Mouse (Mus musculus): ENCODE results near the gene Sla2.
A peak's percentile ranks its signal among the peaks of the same experiment; 100 is the strongest.
"Not testable (repeated sequence)": the region's sequence is repeated elsewhere in the genome, so short reads cannot be mapped to it uniquely, and the experiment has no call there.

Sla2 gene

GRCm38 (mm10) chr2:156887017-156887416 lies at the start of gene Sla2:
Sla2 (minus strand) TSS chr2:156887192.
- no peak for DNase-seq (ENCODE audit: low spot score)

DNA sequence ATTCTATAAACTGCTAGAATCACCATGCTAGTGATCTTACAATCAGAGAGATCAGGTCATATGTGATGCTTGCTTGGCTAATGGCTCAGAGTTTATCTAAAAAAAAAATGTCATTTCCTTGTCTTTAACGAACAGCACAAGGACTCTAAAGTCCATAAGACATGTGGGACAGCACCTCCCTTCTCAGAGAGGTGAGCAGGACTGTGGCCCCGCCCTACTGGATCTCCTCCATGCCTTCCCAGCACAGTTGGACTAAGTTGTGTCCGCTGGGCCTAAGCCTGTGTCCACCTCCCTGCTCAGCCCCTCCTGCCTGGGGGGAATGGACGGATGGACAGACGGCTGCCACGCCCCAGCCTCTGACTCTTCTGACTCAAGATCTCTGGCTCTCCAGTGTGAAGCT lies 48.0 kb upstream of the Sla2 start:
- DNase-seq (ENCODE audit: low spot score): no peak

GRCm38 (mm10) chr2:156933426-156933825 lies 46.4 kb upstream of the Sla2 start:
- DNase-seq (ENCODE audit: low spot score): no peak

GRCm38 (mm10) chr2:156931421-156931820 lies 44.4 kb upstream of the Sla2 start:
- DNase-seq (ENCODE audit: low spot score): no peak

GRCm38 (mm10) chr2:156930549-156930948 lies 43.6 kb upstream of the Sla2 start:
- no peak for DNase-seq (ENCODE audit: low spot score)

DNA sequence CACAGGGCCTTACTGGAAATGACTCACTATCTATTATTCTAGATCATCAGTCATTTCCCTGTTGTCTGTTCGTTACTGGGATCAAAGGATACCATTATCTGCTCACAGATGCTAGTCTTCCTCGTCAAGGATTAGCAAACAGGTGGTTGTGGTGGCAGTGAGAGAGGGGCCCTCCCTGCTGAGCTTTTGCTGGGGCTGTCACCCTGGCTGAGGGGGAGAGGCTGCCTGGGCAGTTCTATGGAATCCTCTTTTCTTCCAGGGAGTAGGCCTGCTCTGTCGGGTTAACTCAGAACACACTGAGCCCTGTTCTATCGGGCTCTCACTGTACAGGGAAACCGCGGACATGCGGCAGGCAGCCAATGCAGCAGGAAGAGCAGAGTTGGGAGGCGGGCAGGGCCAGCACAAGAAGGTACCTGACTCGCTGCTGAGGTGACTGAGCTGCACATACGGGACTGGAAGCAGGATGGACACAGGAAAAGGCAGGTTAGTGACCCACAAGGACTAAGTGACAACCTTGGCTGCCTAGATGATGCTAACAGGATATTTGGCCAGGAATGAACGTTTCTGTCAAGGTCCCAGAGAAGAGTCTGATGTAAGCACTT lies 42.6 kb upstream of the Sla2 start:
- no peak for DNase-seq (ENCODE audit: low spot score)

GRCm38 (mm10) chr2:156928606-156929005 lies 41.6 kb upstream of the Sla2 start:
- DNase-seq (ENCODE audit: low spot score): no peak

GRCm38 (mm10) chr2:156927663-156928062 lies 40.7 kb upstream of the Sla2 start:
- DNase-seq (ENCODE audit: low spot score): no peak

DNA sequence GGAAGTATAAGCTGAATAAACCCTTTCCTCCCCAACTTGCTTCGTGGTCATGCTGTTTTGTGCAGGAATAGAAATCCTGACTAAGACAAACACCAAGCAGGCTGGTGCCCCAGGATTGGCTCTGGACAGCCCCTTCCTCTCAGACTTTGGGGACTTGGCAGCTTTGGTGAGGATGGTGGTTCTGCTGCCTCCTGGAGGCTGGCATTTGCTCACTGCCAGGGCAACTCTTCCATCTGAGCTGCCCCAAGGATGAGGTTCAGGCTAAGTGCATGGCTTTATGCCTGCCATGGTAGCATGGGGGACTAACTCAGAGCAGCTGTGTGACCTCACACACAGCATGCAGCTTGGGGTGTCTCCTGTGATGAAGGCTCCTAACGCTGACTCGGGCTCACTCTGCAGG lies 38.6 kb upstream of the Sla2 start:
- not testable (repeated sequence) for DNase-seq (ENCODE audit: low spot score)

GRCm38 (mm10) chr2:156925075-156925474 lies 38.1 kb upstream of the Sla2 start:
- DNase-seq (ENCODE audit: low spot score): not testable (repeated sequence)

- DNase-seq (ENCODE audit: low spot score): no peak
Measured at GRCm38 (mm10) chr2:156924210-156924898, 37.4 kb upstream of the Sla2 start.

DNA sequence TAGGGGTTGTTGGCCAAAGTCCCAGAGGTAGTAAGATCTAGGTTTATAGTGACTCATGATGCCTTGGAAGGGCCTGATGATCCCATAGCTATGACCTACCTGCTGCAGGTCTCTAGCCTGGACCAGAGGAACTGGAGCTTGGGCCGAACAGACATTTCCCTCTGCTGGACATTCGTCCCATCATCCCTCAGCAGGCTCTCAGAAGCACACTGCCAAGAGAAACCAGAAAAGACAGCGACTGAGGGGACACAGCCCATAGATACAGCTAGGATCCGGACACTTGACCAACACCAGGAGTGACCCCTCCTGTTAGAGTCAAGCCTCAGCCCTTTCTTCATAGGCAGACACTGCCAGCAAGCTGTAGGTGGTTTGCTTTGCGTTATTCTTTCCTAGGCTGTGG lies 36.1 kb upstream of the Sla2 start:
- DNase-seq (ENCODE audit: low spot score): no peak

GRCm38 (mm10) chr2:156919796-156920195 lies 32.8 kb upstream of the Sla2 start:
- DNase-seq (ENCODE audit: low spot score): no peak

GRCm38 (mm10) chr2:156919191-156919590 lies 32.2 kb upstream of the Sla2 start:
- DNase-seq (ENCODE audit: low spot score): not testable (repeated sequence)

DNA sequence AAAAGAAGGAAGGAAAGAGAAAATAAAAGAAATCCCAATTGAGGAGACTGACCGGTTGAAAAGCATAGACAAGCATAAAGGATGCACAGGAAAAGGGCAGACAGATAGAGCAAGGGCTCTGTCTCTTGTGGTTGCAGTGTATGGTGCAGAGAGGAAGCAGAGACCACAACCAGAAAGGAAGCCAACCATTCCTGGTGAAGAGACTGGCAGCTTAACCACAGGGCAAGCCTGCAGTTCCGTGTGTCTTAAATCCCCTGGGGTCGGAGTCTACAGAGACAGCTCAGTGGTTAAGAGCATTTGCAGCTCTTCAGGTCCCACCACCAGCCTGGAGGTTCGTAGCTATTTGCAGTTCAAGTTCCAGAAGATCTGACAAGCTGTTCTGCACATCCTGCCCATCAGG lies 31.6 kb upstream of the Sla2 start:
- DNase-seq (ENCODE audit: low spot score): no peak

DNA sequence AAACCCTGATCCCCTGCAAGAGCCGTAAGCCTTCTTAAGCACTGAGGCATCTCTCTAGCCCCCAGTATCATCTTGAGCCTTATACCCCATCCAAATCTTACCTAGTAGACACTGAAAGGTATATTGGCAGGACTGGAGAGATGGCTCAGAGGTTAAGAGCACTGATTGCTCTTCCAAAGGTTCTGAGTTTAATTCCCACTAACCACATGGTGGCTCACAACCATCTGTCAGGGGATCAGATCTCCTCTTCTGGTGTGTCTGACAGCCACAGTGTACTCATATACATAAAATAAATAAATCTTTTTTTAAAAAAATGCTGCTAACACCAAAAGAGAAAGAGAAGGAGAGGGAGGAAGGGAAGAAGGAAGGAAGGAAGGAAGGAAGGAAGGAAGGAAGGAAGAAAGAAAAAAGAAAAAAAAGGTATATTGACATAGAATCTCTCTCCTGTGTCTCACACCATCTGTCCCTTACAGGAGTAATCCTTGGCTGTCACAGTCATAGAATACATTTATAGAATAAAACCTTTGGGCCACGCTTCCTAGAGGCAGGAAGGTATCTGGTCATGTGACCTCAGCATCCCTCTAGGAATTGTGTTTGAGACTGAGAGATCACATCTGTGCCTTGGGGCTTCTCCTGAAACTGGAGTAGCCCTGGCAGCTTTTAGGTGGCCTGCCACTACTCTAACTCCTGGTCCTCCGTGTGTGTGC lies 29.6 kb upstream of the Sla2 start:
- no peak for DNase-seq (ENCODE audit: low spot score)

DNA sequence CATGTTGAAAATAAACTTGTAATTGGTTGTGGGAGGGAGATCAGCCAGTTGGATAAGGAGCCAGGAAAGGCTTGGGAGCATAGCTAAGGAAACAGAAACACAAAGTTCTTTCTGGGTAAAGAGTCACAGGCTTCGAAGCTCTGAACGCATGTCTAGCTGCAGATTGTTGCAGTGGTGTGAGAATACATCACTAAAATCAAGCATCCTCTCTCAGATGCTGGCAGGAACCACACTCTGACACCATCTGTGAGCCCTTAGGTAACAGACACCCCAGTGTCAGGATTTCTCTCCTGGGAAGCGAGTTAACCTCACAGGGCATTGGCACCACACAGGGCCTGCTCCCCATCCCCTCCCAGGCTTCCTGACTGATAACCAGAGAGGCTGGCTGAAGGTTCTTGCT lies 28.6 kb upstream of the Sla2 start:
- no peak for DNase-seq (ENCODE audit: low spot score)

- no peak for DNase-seq (ENCODE audit: low spot score)
Measured at GRCm38 (mm10) chr2:156913191-156913590, 26.2 kb upstream of the Sla2 start.

DNA sequence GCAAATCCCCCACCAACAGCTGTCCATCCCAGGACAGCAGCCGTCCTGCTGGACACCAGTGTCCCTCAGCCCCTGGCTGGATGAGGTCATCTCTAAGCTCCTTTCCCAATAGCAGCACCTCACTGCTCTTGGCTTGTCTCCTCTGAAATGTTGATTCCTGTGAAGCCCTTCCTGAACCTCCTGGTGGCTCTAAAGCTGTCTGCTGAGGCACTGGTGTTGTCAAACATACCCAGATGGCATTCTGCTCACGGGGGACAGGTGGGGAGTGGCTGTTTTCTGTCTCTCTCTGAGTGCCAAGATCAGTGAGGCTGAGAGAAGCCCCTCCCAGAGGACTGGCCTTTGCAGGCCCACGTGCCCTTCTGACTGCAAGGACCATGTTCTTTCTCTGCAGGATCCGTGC lies 18.9 kb upstream of the Sla2 start:
- not testable (repeated sequence) for DNase-seq (ENCODE audit: low spot score)

- DNase-seq (ENCODE audit: low spot score): peak; percentile 43
Measured at GRCm38 (mm10) chr2:156904976-156905717, 18.2 kb upstream of the Sla2 start.

DNA sequence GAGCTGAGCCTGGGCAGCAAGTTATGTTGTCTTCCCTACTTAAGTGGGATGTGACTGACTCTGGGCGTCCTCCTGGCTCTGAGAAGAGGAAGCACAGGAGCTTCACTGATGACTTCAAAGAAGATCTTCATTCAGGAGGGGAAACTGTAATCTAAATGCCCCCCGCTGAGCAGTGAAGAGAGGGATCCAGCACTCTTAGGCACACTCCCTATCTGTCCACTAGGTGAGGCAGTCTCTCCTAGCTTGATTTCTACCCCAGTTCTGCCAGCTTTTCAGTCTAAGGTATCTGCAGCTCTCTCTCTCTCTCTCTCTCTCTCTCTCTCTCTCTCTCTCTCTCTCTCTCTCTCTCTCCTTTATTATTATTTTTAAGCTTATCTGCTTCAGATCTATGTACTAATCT lies 16.4 kb upstream of the Sla2 start:
- no peak for DNase-seq (ENCODE audit: low spot score)

DNA sequence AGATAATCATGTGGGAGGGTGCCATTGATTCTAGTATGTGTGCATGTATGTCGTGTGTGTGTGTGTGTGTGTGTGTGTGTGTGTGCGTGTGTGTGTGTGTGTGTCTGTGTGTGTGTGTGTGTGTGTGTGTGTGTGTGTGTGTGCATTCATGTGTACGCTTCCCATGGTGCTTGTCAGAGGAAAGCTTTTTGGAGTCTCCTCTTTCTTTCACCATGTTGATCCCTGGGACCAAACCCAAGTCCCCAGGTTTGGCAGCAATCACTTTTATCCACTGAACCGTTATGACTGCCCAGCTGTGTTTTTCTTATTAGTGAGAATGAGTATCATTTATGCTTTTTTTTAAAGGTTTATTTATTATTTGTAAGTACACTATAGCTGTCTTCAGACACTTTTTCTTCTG lies 15.4 kb upstream of the Sla2 start:
- not testable (repeated sequence) for DNase-seq (ENCODE audit: low spot score)

DNA sequence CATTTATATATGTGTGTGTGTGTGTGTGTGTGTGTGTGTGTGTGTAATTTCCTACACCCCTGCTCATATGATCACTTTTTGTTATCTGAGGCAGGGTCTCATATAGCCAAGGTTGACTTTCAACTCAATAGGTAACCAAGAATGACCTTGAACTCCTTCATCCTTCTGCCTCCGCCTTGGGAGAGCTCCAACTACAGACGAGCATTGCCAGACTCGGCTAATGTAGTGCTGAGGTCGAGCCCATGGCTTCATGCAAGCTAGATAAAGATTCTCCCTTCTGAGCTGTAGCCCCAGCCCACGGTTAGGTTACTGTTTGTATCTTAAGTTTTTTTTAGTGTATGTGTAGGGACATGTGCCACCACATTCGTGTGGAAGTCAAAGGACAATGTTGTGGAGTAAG lies 14.9 kb upstream of the Sla2 start:
- DNase-seq (ENCODE audit: low spot score): no peak

All from urinary bladder, postnatal 25 days (tissue).